Mouse (Mus musculus) liver, embryonic 14.5 days (tissue): ENCODE measurements around the gene Eid1. TPM values are rescaled to one million over a fixed set of nuclear protein-coding genes. Genes with fewer than 3 reads are reported as not detected.

ENCODE experiments used
- ATAC-seq: fragments of 200-750 bp; cut with Nextera tagmentation; 2 replicates; pipeline ENCODE4 v1.8.0; 2017; ENCODE audit warnings: moderate number of reproducible peaks, mild to moderate bottlenecking, moderate library complexity; ENCODE audit not compliant: insufficient read depth
- DNase-seq, 3 experiments: peaks; one replicate each; pipeline ENCODE4 v3.0.0-alpha.2; 2012 to 2013; ENCODE audit warnings: low read depth in 3 of 3, low spot score in 3 of 3
- H3K27ac ChIP-seq: fragments of 300-500 bp; sonication (generic); 2 replicates; pipeline ENCODE4 v1.5.1; 2014; ENCODE audit warnings: moderate library complexity, mild to moderate bottlenecking, control low read depth, inconsistent platforms
- H3K27me3 ChIP-seq: fragments of 300-500 bp; sonication (generic); 2 replicates; pipeline ENCODE4 v1.6.1; 2014; ENCODE audit warnings: mild to moderate bottlenecking, low read length, moderate library complexity; ENCODE audit not compliant: control insufficient read depth, insufficient read depth
- H3K36me3 ChIP-seq: fragments of 300-500 bp; sonication (generic); replicated peaks from 2 replicates; pipeline ENCODE4 v1.6.1; 2014; ENCODE audit warnings: low read depth; ENCODE audit not compliant: control insufficient read depth, insufficient read depth
- H3K4me1 ChIP-seq, 2 experiments: fragments of 200-500 bp in 1 of 2; fragments of 300-500 bp in 1 of 2; sonication (generic) in 1 of 2; replicated peaks; 2 replicates each; pipeline ENCODE4 v1.6.1; 2012 to 2014; ENCODE audit warnings: antibody characterized with exemption in 1 of 2, inconsistent platforms in 1 of 2, low read length in 1 of 2; ENCODE audit not compliant: control insufficient read depth in 2 of 2, insufficient read depth in 2 of 2
- H3K4me2 ChIP-seq: fragments of 300-500 bp; sonication (generic); 2 replicates; pipeline ENCODE4 v1.6.1; 2014; ENCODE audit warnings: low read depth, mild to moderate bottlenecking, control low read depth, moderate library complexity
- H3K4me3 ChIP-seq, 2 experiments: fragments of 200-500 bp in 1 of 2; fragments of 300-500 bp in 1 of 2; sonication (generic) in 1 of 2; 2 replicates each; pipeline ENCODE4 v1.5.1; 2012 to 2014; ENCODE audit warnings: low read depth in 2 of 2, low read length in 2 of 2, mild to moderate bottlenecking in 2 of 2, control low read depth in 1 of 2, inconsistent platforms in 1 of 2, moderate library complexity in 1 of 2; ENCODE audit not compliant: insufficient read depth in 1 of 2
- H3K9ac ChIP-seq: fragments of 300-500 bp; sonication (generic); replicated peaks from 2 replicates; pipeline ENCODE4 v1.6.1; 2014; ENCODE audit warnings: mild to moderate bottlenecking, control low read depth, moderate library complexity
- H3K9me3 ChIP-seq: fragments of 300-500 bp; sonication (generic); 2 replicates; pipeline ENCODE4 v1.6.1; 2016; ENCODE audit warnings: low read length, mixed read lengths; ENCODE audit not compliant: control insufficient read depth
- CTCF ChIP-seq: IDR thresholded peaks from 2 replicates; pipeline ENCODE4 v1.5.1; 2016; ENCODE audit warnings: antibody characterized with exemption, low read depth, control low read depth
- EP300 ChIP-seq: IDR thresholded peaks from 2 replicates; pipeline ENCODE4 v1.6.1; 2016; ENCODE audit warnings: antibody characterized with exemption, low read depth
- WGBS: fragments of 180-500 bp; shearing (Covaris S2); extraction: QIAGEN DNeasy Blood & Tissue Kit; methylation state at CpG from one replicate; pipeline ENCODE4 v1.1.7; 2014; ENCODE audit not compliant: insufficient replicate concordance; 5-methylcytosine and 5-hydroxymethylcytosine counted together
- polyA plus RNA-seq, 2 experiments: library from polyadenylated mRNA; depleted of rRNA in 1 of 2; stranded (reverse) in 1 of 2; unstranded in 1 of 2; fragments of >200 nt; fragmentation: Nextera tagmentation in 1 of 2; extraction: Ambion mirVana in 1 of 2; gene quantifications; 2 replicates each; pipeline versions ENCODE4 v1.2.1 to v1.2.3; 2012 to 2014

Eid1 gene
- polyA plus RNA-seq, 2 experiments: 25.9 to 48.1 TPM

DNA sequence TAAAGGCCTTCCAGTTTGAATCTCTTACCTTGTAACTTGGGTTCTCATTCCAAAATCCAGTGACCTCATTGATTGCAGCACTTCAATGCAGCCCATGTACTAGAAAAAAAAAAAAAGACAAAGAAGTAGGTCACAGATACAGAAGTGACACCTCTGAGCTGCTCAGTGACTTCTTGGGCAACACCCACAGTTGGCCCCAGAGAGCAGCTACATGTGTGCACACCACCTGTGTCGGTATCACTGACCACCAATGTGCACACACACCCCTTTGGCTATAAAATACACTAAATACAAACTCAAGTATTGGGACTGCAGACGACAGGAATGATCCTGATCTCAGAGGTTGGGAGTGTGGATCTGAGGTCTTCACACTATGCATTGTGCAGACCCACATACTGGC, 21.9 kb downstream of the Eid1 start:
- no peaks in the 10 kb centered on the region for H3K4me1 ChIP-seq
- H3K27ac ChIP-seq: no peak overlapping the region
- no peaks in the 10 kb centered on the region for H3K9me3 ChIP-seq
- 47% methylated on average over 2 of the region's 2 CpGs for WGBS
- TF ChIP-seq CTCF: no peak
- no peaks in the 10 kb centered on the region for H3K27me3 ChIP-seq
- ATAC-seq (no peak), DNase-seq (no peak)
- no peak overlapping the region for H3K4me2 ChIP-seq
- no peak overlapping the region for H3K4me3 ChIP-seq
- no peaks in the 10 kb centered on the region for H3K36me3 ChIP-seq
- H3K9ac ChIP-seq: no peak overlapping the region

DNA sequence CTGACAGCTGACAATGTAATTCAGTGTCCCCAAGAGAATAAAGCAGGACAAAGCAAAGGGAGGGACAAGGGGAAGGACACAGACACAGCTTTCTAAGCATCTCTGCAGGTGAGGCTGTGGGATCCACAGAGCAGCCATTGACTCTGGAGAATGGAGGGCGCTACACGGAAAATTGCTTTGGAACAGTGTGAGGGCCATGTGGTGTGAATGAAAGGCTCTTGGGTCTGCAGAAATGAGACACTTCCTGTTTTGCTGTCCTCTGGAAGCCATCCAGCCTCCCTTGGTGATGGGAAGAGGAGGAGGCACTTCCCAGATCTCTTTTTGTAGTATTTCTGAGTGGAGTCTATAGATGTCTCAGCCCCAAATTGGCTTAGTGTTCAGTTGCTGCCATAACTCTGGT, 23.3 kb downstream of the Eid1 start:
- no peaks in the 10 kb centered on the region for H3K4me1 ChIP-seq
- H3K27me3 ChIP-seq: no peaks in the 10 kb centered on the region
- 50% methylated on average over 2 of the region's 2 CpGs for WGBS
- H3K9ac ChIP-seq: no peak overlapping the region
- DNase-seq (no peak), ATAC-seq (no peak)
- no peak overlapping the region for H3K4me2 ChIP-seq
- H3K9me3 ChIP-seq: no peaks in the 10 kb centered on the region
- no peak overlapping the region for H3K27ac ChIP-seq
- no peaks in the 10 kb centered on the region for H3K36me3 ChIP-seq
- H3K4me3 ChIP-seq: no peak overlapping the region
- TF ChIP-seq CTCF (no peak), EP300 (no peak)

DNA sequence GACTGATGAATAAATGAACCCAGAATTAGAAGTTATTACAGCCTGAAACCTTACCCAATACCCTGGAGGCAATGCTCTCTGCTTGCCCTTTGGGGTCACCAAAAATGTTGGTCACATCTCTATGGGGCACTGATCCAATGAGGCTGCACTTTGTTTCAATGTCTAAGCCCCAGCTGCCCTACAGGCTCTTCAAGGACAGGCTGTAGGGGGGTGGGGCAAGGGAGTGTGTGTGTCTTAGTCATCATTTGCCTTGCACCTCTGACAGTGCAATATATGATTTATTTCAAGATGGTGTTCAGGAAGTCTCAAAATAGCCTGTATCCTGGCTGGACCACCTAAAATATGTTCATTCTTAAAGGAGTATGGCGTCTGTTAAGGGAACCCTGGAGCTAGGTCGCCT, 28.7 kb downstream of the Eid1 start:
- Histone ChIP-seq H3K4me2 (no peak overlapping the region), H3K27me3 (no peaks in the 10 kb centered on the region), H3K27ac (no peak overlapping the region), H3K36me3 (no peaks in the 10 kb centered on the region), H3K4me3 (no peak overlapping the region), H3K9me3 (no peaks in the 10 kb centered on the region), H3K4me1 (no peaks in the 10 kb centered on the region), H3K9ac (no peak overlapping the region)
- no peak for ATAC-seq
- WGBS: 51% methylated on average over 2 of the region's 2 CpGs
- TF ChIP-seq EP300 (no peak), CTCF (no peak)
- no peak for DNase-seq

DNA sequence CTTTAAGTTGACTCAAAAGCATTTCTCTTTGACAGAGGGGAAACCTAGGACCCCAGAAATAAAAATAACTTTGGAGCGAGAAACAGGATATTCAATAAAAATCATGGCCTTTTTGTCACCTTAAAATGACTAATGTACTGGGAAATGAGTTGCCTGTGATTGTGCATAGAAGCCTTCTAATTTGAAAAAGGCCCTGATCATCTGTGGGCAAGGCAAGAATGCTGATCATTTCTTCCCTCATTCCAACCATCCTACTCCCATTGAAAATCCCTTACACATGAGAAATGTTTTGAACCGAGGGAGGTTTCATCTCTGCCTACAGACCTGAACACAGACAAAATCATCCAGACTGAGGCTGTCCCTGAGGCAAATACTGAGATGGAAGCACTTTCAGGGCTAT, 30.0 kb downstream of the Eid1 start:
- H3K27ac ChIP-seq: no peak overlapping the region
- DNase-seq: no peak
- TF ChIP-seq EP300: no peak
- TF ChIP-seq CTCF: no peak
- no peak for ATAC-seq
- no peaks in the 10 kb centered on the region for H3K27me3 ChIP-seq
- no peaks in the 10 kb centered on the region for H3K36me3 ChIP-seq
- no peaks in the 10 kb centered on the region for H3K4me1 ChIP-seq
- H3K4me2 ChIP-seq: no peak overlapping the region
- no peak overlapping the region for H3K9ac ChIP-seq
- no peak overlapping the region for H3K4me3 ChIP-seq
- 71% methylated on average over 2 of the region's 2 CpGs for WGBS
- no peaks in the 10 kb centered on the region for H3K9me3 ChIP-seq

DNA sequence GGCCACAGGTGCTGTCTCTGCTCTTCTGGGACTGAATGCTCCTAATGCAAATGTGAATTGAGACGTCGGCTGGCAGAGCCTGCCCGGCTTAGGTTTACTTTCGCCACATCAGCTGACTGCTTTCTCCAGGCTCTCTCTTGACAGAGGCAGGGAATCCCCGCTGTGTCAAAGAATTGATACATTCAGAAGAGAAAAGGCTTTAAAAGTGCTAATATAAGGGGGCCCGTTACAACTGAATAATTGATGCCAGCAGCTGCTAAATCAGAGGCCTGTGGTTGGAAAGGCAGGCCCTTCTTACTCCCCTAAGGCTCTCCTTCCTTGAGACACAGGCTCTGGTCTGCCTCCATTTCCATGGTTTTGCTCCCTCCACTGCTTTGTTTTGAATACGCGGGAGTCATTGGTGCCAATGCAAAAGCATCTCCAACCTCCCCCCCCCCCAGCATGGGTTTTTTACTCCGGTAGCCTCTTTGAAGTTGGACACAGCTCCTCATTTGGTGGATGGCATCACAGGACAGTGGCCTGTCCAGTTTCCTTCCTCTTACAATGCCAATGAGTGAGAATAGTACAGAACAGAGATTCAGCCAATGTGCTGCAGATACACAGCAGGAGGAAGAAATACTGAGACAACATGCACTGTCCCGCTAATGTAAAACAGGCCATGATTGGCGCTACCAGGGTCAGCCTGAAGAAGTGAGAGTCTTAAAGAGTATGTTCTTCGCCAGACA, 32.2 kb downstream of the Eid1 start:
- ATAC-seq: no peak
- Histone ChIP-seq H3K27me3 (no peaks in the 10 kb centered on the region), H3K9me3 (no peaks in the 10 kb centered on the region), H3K4me2 (no peak overlapping the region), H3K4me3 (no peak overlapping the region), H3K27ac (no peak overlapping the region), H3K4me1 (no peaks in the 10 kb centered on the region), H3K9ac (no peak overlapping the region), H3K36me3 (no peaks in the 10 kb centered on the region)
- 67% methylated on average over 12 of the region's 12 CpGs for WGBS
- DNase-seq: no peak
- TF ChIP-seq EP300: no peak
- TF ChIP-seq CTCF: no peak
